Mouse (Mus musculus): ENCODE measurements around the gene Zfp277. TPM values are rescaled to one million over a fixed set of nuclear protein-coding genes. Genes with fewer than 3 reads are reported as not detected.
A peak's percentile ranks its signal among the peaks of the same experiment; 100 is the strongest.

The Zfp277 gene
- total and polyA plus RNA-seq, 2 experiments from 2014 or later, result 17.9 to 22.5 TPM

DNA sequence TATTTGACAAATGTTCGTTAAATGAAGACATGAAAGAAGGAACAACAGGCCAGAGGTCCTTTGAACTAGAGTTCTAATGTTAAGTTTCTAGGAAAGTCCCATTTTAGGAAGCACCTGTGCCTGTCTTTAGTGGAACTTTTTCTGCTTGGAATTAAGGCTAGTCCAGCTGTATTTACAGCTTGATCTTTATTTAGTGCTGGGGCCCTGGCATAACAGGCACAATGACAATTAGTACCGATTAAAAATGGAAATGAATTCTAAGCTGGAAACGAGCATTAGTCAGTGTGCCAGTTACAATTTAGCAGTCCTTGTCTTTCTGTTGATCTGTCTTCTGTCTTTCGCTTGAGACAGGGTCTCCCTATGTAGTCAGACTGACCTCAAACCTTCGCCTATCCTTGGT, 63.2 kb downstream of the Zfp277 start:
- no peak overlapping the region for H3K27ac ChIP-seq (ENCODE audit: low read depth)
- DNase-seq (ENCODE audit: low spot score) (no peak), ATAC-seq (ENCODE audit: insufficient read depth, low read depth) (no peak)
- H3K36me3 ChIP-seq (replicated peaks; ENCODE audit: control insufficient read depth, insufficient read depth, low read length), result peaks cover 4% of the 10 kb centered on the region; the same call in 1 of the 2 replicates
- no peak overlapping the region for H3K4me2 ChIP-seq (ENCODE audit: low read depth, low read length)
- H3K4me3 ChIP-seq (ENCODE audit: low read depth, low read length), result no peak overlapping the region
- no peaks in the 10 kb centered on the region for H3K9me3 ChIP-seq (replicated peaks; ENCODE audit: control insufficient read depth, low read length)
- H3K9ac ChIP-seq (replicated peaks; ENCODE audit: low read depth, low read length), result no peak overlapping the region
- TF ChIP-seq CTCF (IDR thresholded peaks at IDR 0.05; ENCODE audit: low read depth), result no peak
- TF ChIP-seq EP300 (IDR thresholded peaks at IDR 0.05; ENCODE audit: low read depth), result no peak
- H3K27me3 ChIP-seq (ENCODE audit: control insufficient read depth, insufficient read depth, low read length), result no peaks in the 10 kb centered on the region
- peaks cover 9% of the 10 kb centered on the region for H3K4me1 ChIP-seq (ENCODE audit: control insufficient read depth, insufficient read depth)
- WGBS, result 88% methylated on average over 5 of the region's 5 CpGs

DNA sequence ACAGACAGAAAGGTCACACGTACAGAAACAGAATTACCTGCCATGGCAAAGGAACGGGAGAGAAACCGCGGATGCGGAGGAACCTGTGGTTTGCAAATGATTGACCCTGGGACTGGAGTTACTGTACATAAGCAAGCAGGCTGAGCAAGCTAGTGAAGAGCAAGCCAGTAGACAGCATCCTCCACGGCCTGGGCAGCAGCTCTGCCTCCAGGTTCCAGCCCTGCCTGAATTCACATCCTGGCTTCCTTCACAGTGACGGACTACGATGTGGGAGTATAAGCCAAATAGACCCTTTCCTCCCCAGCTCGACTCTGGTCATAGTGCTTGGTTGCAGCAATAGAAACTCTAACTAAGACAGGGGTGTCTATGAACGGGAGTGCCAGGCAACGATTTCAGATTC, 63.9 kb downstream of the Zfp277 start:
- 84% methylated on average over 11 of the region's 11 CpGs for WGBS
- Histone ChIP-seq H3K4me1 (ENCODE audit: control insufficient read depth, insufficient read depth) (peaks cover 9% of the 10 kb centered on the region), H3K4me2 (ENCODE audit: low read depth, low read length) (peak overlapping the region; percentile 6), H3K4me3 (ENCODE audit: low read depth, low read length) (peak overlapping the region; percentile 28; the same call in 1 of the 2 replicates), H3K9ac (replicated peaks; ENCODE audit: low read depth, low read length) (no peak overlapping the region), H3K9me3 (replicated peaks; ENCODE audit: control insufficient read depth, low read length) (no peaks in the 10 kb centered on the region), H3K27ac (ENCODE audit: low read depth) (no peak overlapping the region), H3K27me3 (ENCODE audit: control insufficient read depth, insufficient read depth, low read length) (no peaks in the 10 kb centered on the region), H3K36me3 (replicated peaks; ENCODE audit: control insufficient read depth, insufficient read depth, low read length) (peaks cover 4% of the 10 kb centered on the region; the same call in 1 of the 2 replicates)
- ATAC-seq (ENCODE audit: insufficient read depth, low read depth) (no peak), DNase-seq (ENCODE audit: low spot score) (no peak)
- TF ChIP-seq EP300 (IDR thresholded peaks at IDR 0.05; ENCODE audit: low read depth) (no peak), CTCF (IDR thresholded peaks at IDR 0.05; ENCODE audit: low read depth) (no peak)

DNA sequence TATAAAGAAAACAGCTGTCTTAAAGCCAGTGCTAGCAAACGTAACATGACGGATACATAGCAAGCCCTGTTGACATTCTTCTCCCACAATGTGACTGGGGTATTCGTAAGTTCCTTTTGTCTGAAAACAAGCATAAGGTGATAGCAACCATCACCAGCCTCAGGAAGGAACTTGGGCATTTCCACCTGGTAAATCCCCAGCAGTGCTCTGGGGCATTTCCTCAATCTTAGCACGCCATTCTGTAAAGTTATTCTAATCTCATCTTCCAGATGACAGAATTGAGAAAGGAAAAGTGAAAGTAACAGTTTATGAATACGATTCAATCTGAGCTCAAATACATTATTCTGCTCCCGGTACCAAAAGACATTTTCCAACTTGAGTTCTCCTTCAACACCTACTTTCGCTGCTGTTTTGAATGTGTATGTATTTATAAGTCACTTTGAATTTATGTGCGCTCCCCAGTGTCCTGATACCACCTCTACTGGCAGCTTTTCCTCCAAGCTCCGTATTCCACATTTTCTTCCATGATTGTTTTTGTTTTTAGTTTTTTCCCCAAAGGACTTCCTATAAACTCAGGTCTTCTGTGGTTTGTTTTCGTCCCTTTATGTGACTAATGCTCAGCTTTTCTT, 64.4 kb downstream of the Zfp277 start:
- no peaks in the 10 kb centered on the region for H3K27me3 ChIP-seq (ENCODE audit: control insufficient read depth, insufficient read depth, low read length)
- TF ChIP-seq EP300 (IDR thresholded peaks at IDR 0.05; ENCODE audit: low read depth) (no peak), CTCF (IDR thresholded peaks at IDR 0.05; ENCODE audit: low read depth) (no peak)
- 76% methylated on average over 10 of the region's 10 CpGs for WGBS
- H3K9ac ChIP-seq (replicated peaks; ENCODE audit: low read depth, low read length), result no peak overlapping the region
- peak overlapping the region; percentile 6 for H3K4me2 ChIP-seq (ENCODE audit: low read depth, low read length)
- peaks cover 4% of the 10 kb centered on the region; the same call in 1 of the 2 replicates for H3K36me3 ChIP-seq (replicated peaks; ENCODE audit: control insufficient read depth, insufficient read depth, low read length)
- H3K4me1 ChIP-seq (ENCODE audit: control insufficient read depth, insufficient read depth), result peaks cover 9% of the 10 kb centered on the region
- H3K27ac ChIP-seq (ENCODE audit: low read depth), result no peak overlapping the region
- no peaks in the 10 kb centered on the region for H3K9me3 ChIP-seq (replicated peaks; ENCODE audit: control insufficient read depth, low read length)
- no peak for ATAC-seq (ENCODE audit: insufficient read depth, low read depth)
- no peak for DNase-seq (ENCODE audit: low spot score)
- H3K4me3 ChIP-seq (ENCODE audit: low read depth, low read length), result peak overlapping the region; percentile 28

DNA sequence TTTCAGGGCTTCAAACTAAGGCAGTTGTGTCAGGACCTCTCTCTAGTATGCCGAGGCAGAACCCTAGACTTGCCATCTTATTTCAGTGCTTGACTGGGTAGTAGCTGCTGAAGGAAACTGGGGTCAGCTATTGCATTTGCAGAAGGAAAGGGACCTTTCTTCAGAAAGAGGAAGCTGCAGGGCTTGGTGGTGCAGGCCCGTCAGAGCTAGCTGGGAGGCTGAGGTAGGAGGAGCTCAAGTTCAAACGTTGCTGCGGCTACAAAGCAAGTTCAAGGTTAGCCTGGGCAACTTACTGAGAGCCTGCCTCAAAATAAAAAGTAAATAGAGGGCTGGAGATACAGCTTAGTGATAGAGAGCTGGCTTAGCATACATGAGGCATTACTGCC, 66.2 kb downstream of the Zfp277 start:
- no peak overlapping the region for H3K4me2 ChIP-seq (ENCODE audit: low read depth, low read length)
- peaks cover 4% of the 10 kb centered on the region; the same call in 1 of the 2 replicates for H3K36me3 ChIP-seq (replicated peaks; ENCODE audit: control insufficient read depth, insufficient read depth, low read length)
- no peak for ATAC-seq (ENCODE audit: insufficient read depth, low read depth)
- no peaks in the 10 kb centered on the region for H3K9me3 ChIP-seq (replicated peaks; ENCODE audit: control insufficient read depth, low read length)
- peaks cover 9% of the 10 kb centered on the region for H3K4me1 ChIP-seq (ENCODE audit: control insufficient read depth, insufficient read depth)
- no peak overlapping the region for H3K27ac ChIP-seq (ENCODE audit: low read depth)
- H3K4me3 ChIP-seq (ENCODE audit: low read depth, low read length), result no peak overlapping the region
- no peaks in the 10 kb centered on the region for H3K27me3 ChIP-seq (ENCODE audit: control insufficient read depth, insufficient read depth, low read length)
- 70% methylated on average over 4 of the region's 4 CpGs for WGBS
- H3K9ac ChIP-seq (replicated peaks; ENCODE audit: low read depth, low read length), result no peak overlapping the region
- TF ChIP-seq EP300 (IDR thresholded peaks at IDR 0.05; ENCODE audit: low read depth), result no peak
- TF ChIP-seq CTCF (IDR thresholded peaks at IDR 0.05; ENCODE audit: low read depth), result no peak
- DNase-seq (ENCODE audit: low spot score), result no peak

DNA sequence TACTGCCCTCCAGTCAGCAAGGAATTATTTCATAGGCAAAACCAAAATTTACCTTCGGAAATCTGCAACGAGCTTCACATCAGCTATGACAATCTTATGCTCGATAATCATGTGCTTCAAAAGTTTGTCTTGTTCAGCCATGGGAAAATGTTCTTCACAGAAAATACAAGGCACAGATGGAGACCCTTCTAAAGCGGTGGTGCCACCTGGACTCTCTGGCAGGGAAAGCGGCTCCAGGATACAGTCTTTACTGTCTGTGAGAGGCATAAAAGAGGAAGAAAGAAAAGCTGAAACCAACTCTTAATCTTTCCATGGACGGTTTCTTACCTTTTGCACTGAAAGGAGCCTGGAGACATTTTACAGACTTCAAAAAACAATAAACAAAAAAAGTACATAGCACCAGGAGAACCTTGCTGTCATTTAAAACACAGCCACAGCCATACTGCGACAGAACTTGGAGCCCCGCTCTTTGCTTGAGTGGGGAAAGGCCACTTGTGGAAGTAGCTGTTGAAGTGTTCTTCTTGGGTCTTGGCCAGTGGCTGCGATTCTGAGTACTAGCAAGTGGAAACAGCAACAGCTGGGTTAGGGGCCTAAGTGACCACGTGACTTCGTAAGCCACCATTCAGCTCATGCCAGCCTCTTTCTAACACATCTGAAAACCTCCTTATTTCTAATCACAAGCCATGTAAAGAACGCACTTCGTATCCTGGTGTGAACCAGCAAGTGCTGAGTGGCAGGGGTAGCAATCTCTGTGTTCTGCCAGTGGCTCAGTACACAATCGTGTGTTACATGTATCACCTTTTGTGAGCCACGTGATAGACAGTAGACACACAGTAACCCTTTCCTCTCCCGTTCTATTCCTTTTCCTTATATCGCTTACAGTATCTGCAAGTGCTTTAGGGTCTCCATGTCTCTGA, 66.8 kb downstream of the Zfp277 start:
- peak; percentile 62 for DNase-seq (ENCODE audit: low spot score)
- WGBS, result 56% methylated on average over 17 of the region's 17 CpGs

More for the DNA sequence above, 66.8 kb downstream of the Zfp277 start:
- peaks cover 4% of the 10 kb centered on the region; the same call in 1 of the 2 replicates for H3K36me3 ChIP-seq (replicated peaks; ENCODE audit: control insufficient read depth, insufficient read depth, low read length)
- H3K27ac ChIP-seq (ENCODE audit: low read depth), result no peak overlapping the region
- H3K27me3 ChIP-seq (ENCODE audit: control insufficient read depth, insufficient read depth, low read length), result no peaks in the 10 kb centered on the region
- no peak overlapping the region for H3K9ac ChIP-seq (replicated peaks; ENCODE audit: low read depth, low read length)
- peak; percentile 90 for ATAC-seq (ENCODE audit: insufficient read depth, low read depth)
- peaks cover 3% of the 10 kb centered on the region; the same call in 1 of the 2 replicates for H3K4me1 ChIP-seq (ENCODE audit: control insufficient read depth, insufficient read depth)
- H3K4me2 ChIP-seq (ENCODE audit: low read depth, low read length), result no peak overlapping the region
- H3K9me3 ChIP-seq (replicated peaks; ENCODE audit: control insufficient read depth, low read length), result no peaks in the 10 kb centered on the region
- no peak overlapping the region for H3K4me3 ChIP-seq (ENCODE audit: low read depth, low read length)
- TF ChIP-seq CTCF (IDR thresholded peaks at IDR 0.05; ENCODE audit: low read depth), result no peak
- TF ChIP-seq EP300 (IDR thresholded peaks at IDR 0.05; ENCODE audit: low read depth), result no peak
